Mouse (Mus musculus) embryonic stem cell, embryonic (primary cell): ENCODE results near the gene Add2.

Source experiments
- CTCF ChIA-PET, 4 experiments: fragments of 300-600 bp in 2 of 4; fragments of 350-600 bp in 2 of 4; sonication (Branson Sonifier 250); formaldehyde crosslinking; loops; one replicate each; lab custom pipeline; 2022; ENCODE audit warnings: inconsistent platforms in 2 of 4; lab: Charles Lee
- POLR2A ChIA-PET, 4 experiments: fragments of 300-600 bp in 2 of 4; fragments of 350-600 bp in 2 of 4; sonication (Branson Sonifier 250); formaldehyde crosslinking; loops; one replicate each; lab custom pipeline; 2022; ENCODE audit warnings: antibody characterized with exemption in 4 of 4, inconsistent platforms in 1 of 4; lab: Charles Lee

Add2 gene

DNA sequence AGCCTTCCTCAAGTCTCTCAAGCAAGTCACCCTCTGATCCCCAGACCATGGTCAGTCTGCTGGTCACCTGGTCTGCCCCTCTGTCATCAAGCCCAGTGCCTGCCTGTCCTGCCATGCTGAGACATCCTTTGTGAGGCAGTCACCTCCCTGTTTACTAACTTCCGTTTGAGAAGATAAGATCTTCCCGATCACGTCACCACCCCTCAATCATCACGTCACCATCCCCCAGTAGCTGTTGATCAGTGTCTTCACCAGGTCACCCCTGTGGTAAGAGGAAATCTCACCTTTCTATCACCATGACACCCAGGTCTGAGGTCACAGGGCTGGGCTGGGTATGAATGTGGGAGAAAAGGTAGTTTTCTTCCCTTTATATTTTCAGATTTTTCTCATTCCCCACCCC, 120.0 kb downstream of the Add2 start:
- ChIA-PET POLR2A (interaction anchor here in 1 of 4 experiments (0.5 kb wide), 1 partner anchor 59 kb away, joined by 6 read pairs; no protein-coding TSS in a partner anchor), CTCF (interaction anchor here in 2 of 4 experiments (0.6 to 0.7 kb wide), 2 partner anchors 197 to 888 kb away, joined by 4 to 5 read pairs; no protein-coding TSS in a partner anchor)

DNA sequence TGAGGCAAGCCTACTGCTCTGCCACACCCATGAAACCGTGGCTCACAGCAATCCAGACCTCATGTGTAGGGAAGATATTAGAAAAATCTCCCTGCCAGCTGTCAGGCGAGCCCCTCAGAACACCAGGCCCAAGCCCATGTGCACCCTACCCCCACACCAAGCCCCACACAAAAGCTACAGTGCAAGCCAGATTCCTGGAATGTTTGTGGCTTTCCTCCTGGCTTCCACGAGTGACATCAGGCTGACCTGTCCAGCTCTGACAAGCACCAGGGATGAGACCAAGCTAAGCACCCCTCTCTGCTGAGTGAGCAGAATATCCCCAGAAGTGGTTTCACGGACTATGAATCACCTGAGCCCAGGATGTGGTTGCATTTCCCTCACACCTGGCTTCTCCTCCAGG, 120.5 kb downstream of the Add2 start:
- ChIA-PET CTCF (no interaction called here), POLR2A (interaction anchor here in 1 of 4 experiments (0.9 kb wide), 1 partner anchor 9 kb away, joined by 3 read pairs; no protein-coding TSS in a partner anchor)

DNA sequence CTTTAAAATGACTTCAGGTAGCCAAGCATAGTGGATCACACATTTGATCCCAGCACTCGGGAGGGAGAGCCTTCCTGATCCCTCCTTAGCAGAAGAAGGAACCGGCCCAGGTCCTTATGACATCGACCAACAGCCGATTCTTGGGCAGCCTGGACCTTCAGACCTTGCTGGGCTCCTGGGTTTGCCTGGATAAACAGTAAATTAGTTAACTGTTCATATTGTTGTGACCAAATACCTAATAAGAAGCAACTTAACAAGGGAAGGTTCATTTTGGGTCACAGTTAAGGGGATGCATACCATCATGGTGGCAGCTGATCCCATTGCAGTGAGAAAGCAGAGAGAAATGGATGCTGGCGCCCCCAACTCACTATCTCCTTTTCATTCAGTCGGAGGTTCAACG, 124.2 kb downstream of the Add2 start:
- POLR2A ChIA-PET = interaction anchor here in 1 of 4 experiments (1.0 kb wide), 1 partner anchor 171 kb away, joined by 4 read pairs; no protein-coding TSS in a partner anchor

DNA sequence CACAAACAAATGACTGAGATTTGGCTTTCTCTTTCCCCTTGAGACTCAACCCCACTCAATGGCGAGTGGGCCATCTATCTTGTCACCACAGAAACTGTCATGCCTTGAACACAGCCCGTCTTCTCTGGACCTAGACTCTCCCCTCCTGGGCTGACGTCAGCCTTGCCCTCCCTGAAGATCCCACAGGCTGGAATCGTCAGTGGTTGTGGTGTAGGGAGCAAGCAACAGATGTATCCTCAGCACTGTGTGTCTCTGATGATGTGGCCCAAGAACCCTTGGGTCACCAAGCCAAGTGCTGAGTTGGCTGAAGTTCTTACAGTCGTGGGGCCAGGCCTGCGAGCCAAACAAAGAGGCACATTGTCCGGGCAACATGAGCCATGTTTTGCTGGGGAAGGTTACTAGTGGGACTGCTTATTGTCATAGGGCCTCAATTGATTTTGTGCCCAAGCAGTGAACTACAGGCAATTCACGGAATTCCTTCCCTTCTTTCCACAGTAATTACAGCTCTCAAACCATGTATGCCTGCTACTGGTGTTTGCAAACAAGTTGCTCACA, 125.0 kb downstream of the Add2 start:
- CTCF ChIA-PET = interaction anchor here in 1 of 4 experiments (1.1 to 1.2 kb wide), 2 partner anchors 12 to 41 kb away, joined by 3 to 4 read pairs; no protein-coding TSS in a partner anchor
- POLR2A ChIA-PET = interaction anchor here in 1 of 4 experiments (1.0 kb wide), 1 partner anchor 170 kb away, joined by 4 read pairs; no protein-coding TSS in a partner anchor

More for the DNA sequence above, 124.2 kb downstream of the Add2 start:
- CTCF ChIA-PET = interaction anchor here in 1 of 4 experiments (1.1 to 1.2 kb wide), 2 partner anchors 11 to 41 kb away, joined by 3 to 4 read pairs; no protein-coding TSS in a partner anchor

DNA sequence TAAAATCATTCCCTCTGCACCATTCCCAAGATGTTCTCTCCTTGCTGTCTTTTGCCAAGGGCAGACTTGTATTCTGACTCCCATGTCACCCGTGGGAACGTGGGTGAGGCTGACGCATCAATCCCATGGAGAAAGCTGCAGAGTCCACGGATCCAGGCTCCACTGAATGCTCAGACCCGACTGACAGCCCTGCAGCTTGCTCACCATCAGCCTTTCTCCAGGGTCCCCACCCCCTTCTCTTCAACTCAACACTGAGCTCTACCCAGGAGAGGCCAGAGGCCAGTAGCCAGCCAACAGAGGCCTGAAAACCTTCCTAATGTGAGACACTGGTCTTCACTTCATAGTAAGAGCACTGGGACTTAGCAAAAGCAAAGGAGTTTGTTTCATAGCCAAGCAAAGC, 125.5 kb downstream of the Add2 start:
- ChIA-PET POLR2A (no interaction called here), CTCF (interaction anchor here in 1 of 4 experiments (0.6 to 1.2 kb wide), 2 partner anchors 40 to 807 kb away, joined by 4 read pairs; no protein-coding TSS in a partner anchor)

DNA sequence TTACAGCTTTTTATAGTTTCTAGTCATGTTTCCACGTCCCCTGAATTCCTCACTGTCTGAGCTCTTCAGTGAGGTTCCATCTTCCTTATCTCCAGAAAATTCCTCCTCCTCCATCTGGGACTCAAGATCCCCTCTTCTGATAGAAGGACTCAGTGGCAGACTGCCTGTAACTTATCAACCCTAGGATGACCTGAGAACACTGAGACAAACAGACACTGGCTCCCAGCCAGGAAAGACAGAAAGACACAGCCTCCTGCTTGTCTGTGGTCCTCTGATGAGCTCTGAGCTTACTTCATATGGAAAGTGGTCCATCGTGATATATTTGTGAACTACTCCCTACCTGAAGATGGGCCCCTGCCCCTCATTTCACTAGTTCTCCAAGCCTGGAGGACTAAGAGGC, 126.0 kb downstream of the Add2 start:
- ChIA-PET POLR2A (no interaction called here), CTCF (interaction anchor here in 1 of 4 experiments (0.6 to 1.2 kb wide), 4 partner anchors 12 to 806 kb away, joined by 3 to 4 read pairs (median 4); no protein-coding TSS in a partner anchor)

DNA sequence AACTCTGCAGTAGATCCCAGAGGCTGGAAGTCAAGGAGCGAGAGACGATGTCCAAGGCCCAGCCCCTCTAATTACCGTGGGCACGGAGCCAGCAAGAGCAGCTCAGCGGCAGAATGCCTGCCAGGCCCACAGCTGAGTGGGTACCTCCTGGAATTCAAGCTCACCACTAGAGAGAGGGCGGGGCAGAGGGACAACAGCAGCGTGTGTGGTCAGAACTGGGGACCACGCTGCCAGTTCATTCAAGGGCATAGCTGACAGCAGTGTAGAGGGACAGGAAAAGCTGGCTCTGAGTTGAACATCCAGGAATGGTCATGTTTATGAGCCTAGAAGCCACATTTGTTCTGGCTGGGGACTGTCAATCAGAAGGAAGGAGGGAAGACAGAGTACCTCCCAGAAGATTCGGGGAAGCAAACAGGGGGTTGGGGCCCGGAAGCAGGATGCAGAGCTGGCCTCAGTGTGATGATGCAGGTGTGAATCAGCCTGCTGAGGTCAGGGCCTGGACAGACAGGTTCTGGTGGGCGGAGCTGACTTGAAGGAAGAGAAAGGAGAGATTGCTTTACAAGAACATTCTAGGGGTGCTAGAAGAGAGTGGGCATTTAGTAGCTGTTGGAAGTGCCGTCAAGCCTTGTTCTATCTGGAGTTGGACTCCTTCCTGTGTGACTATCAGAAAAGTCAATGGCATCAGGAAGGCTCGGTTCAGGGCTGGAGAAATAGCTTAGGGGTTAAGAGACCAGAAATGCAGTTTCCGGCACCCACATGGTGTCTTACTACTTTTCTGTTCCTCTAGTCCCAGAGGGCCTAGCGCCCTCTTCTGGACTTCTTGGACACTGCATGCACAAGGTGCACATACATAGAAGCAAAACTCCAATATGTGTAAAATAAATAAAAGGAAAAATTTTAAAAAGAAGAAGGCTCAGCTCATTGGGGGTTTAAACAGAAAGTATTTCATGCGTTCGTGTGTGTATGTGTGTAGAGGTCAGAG, 129.1 kb downstream of the Add2 start:
- CTCF ChIA-PET = interaction anchor here (0.6 to 1.4 kb wide), 12 partner anchors 12 to 207 kb away, joined by 3 to 6 read pairs (median 3); partner anchors contain the start of genes Add2 (in 1 of the 4) and Tgfa (in 1 of the 4)

DNA sequence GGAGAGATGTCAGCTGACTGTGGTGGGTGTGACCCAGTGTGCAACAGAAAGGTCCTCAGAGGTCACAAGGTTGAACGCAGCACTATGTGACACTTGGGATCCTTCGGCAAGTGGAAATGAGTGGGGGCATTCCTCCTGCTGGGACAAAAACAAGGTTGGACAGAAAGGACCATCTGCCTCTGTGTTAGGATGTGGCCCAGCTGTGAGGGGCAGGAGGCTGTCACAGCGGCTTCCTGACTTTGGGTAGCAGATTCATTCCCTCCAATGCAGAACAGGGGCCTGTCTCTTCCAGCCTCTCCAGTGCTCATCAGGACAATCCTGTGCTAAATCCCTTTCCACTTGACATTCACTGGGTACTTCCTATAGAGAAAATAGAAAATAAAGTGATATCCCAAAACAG, 132.4 kb downstream of the Add2 start:
- POLR2A ChIA-PET = interaction anchor here in 1 of 4 experiments (0.6 kb wide), 1 partner anchor 862 kb away, joined by 3 read pairs; no protein-coding TSS in a partner anchor
- CTCF ChIA-PET = no interaction called here

More for the DNA sequence above, 129.1 kb downstream of the Add2 start:
- POLR2A ChIA-PET = interaction anchor here in 2 of 4 experiments (0.5 to 2.0 kb wide), 7 partner anchors 8 to 214 kb away, joined by 3 to 7 read pairs (median 3); partner anchors contain the start of genes Dusp11 (in 1 of the 2) and Snrpg (in 1 of the 2)

DNA sequence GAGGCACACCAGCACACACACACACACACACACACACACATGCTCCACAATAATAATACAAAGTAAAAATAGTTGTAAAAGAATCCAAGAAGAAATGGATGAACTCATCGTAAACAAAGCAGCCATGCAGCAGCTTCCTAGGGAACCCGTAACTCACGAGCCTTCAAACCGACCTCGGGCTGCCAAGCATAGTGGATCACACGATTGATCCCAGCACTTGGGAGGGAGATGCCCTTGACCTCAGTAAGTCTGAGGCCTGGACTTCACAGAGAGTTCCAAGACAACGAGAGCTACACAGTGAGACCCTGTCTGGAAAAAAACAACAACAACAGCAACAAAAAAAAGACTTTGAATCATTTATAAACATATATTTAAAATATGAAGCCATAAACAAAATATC, 133.1 kb downstream of the Add2 start:
- ChIA-PET CTCF (no interaction called here), POLR2A (interaction anchor here in 3 of 4 experiments (0.6 to 1.1 kb wide), 4 partner anchors 34 to 861 kb away, joined by 3 to 4 read pairs (median 3); partner anchors contain the start of gene Fam136a (in 1 of the 3))

DNA sequence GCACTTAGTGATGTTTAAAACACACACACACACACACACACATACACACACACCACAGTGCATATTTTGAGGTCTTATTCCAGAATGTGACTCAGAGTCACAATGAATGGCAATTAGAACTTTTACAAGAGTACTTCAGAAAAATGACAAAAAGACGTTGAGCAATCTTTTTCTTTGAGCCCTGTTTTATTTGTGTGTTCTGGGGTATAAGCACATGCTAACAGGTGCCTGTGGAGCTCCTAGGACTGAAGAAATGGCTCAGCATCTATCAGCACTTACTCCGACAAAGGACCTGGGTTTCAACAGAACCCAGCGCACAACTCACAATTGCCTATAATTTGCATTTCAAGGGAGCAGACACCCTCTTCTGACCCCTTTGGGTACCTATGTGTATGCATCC, 135.5 kb downstream of the Add2 start:
- ChIA-PET POLR2A (interaction anchor here in 1 of 4 experiments (0.6 kb wide), 1 partner anchor 210 kb away, joined by 3 read pairs; no protein-coding TSS in a partner anchor), CTCF (interaction anchor here in 2 of 4 experiments (0.6 to 1.0 kb wide), 2 partner anchors 30 to 64 kb away, joined by 3 to 5 read pairs; no protein-coding TSS in a partner anchor)

DNA sequence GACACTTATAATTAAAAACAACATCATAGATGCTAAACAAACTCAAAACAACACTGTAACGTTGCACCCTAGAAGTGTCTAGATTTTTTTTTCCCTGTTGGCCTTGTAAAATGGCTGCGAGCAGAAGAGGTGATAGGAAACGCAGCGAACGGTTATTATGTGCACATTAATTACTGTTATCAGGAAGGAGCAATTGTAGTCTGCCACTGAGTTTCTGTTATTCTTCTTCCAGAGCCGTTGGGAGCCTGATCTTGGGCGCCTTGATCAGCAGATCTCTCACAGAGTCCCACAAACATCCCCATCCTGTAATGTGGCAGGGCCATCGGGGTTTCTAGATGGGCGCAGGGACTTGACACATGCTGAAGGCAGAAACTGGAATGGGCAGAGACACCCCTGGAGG, 137.9 kb downstream of the Add2 start:
- ChIA-PET CTCF (interaction anchor here in 1 of 4 experiments (0.8 kb wide), 1 partner anchor 53 kb away, joined by 4 read pairs; no protein-coding TSS in a partner anchor), POLR2A (no interaction called here)

DNA sequence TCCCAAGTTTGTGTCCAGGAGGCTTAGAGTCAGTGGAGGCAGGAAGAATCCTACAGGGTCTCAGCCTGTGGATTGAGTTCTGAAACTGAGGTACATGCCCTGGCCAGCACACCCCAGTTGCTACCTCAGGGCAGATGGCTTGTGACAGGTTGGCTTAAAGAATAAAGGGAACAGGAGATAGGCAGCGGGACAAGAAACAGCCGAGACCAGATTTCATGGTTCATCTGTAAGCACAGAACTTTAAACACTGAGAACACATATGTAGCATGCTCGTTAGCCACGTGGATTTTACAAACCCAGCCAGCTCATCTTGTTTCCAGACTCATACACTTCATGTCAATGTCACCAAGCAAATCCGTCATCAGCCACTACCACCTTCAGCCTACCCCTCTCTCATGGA, 139.4 kb downstream of the Add2 start:
- CTCF ChIA-PET = interaction anchor here in 1 of 4 experiments (0.6 to 1.1 kb wide), 2 partner anchors 24 to 26 kb away, joined by 3 read pairs; no protein-coding TSS in a partner anchor
- POLR2A ChIA-PET = no interaction called here

DNA sequence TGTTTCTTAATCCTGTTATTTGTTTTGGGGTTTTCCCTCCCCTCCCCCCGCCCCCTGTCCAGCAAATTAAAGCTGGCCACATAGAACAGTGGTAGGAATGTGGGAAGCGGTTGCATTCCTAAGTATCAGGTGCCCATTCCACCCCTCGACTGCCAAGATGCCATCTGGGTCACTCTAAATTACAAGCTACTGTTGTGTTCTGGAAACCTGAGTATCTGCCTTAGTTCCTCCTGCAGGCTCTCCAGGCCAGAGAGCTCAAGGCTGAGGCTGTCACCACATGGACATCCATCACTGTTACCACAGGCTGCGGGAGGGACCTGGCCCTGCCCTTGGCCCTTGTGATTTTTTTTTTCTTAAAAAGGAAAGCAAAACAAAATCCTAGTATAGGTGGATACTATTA, 140.7 kb downstream of the Add2 start:
- CTCF ChIA-PET = interaction anchor here in 3 of 4 experiments (0.5 to 1.1 kb wide), 4 partner anchors 12 to 1437 kb away, joined by 3 to 5 read pairs (median 4); no protein-coding TSS in a partner anchor
- POLR2A ChIA-PET = interaction anchor here in 1 of 4 experiments (0.6 to 0.7 kb wide), 2 partner anchors 16 to 50 kb away, joined by 3 read pairs; no protein-coding TSS in a partner anchor
